Mouse (Mus musculus): ENCODE data around the gene Aqp2.

The Aqp2 gene

GRCm38 (mm10) chr15:99578802-99579485, at the start of gene Aqp2:
TSS of gene Aqp2 (plus strand) at chr15:99579055.
- no peak for DNase-seq

GRCm38 (mm10) chr15:99531146-99531545, 47.7 kb upstream of the Aqp2 start:
- no peak for DNase-seq

GRCm38 (mm10) chr15:99532023-99532422, 46.8 kb upstream of the Aqp2 start:
- no peak for DNase-seq

- peak; percentile 50 for DNase-seq
Measured at GRCm38 (mm10) chr15:99536889-99537862, 41.7 kb upstream of the Aqp2 start.

GRCm38 (mm10) chr15:99539891-99540290, 39.0 kb upstream of the Aqp2 start:
- DNase-seq: no peak

- no peak for DNase-seq
Measured at GRCm38 (mm10) chr15:99544047-99544446, 34.8 kb upstream of the Aqp2 start.

GRCm38 (mm10) chr15:99546596-99546995, 32.3 kb upstream of the Aqp2 start:
- peak; percentile 63 for DNase-seq

- DNase-seq: no peak
Measured at GRCm38 (mm10) chr15:99547732-99548131, 31.1 kb upstream of the Aqp2 start.

GRCm38 (mm10) chr15:99549901-99550300, 29.0 kb upstream of the Aqp2 start:
- no peak for DNase-seq

GRCm38 (mm10) chr15:99553767-99554166, 25.1 kb upstream of the Aqp2 start:
- DNase-seq: no peak

- DNase-seq: no peak
Measured at GRCm38 (mm10) chr15:99558947-99559346, 19.9 kb upstream of the Aqp2 start.

- no peak for DNase-seq
Measured at GRCm38 (mm10) chr15:99560246-99560645, 18.6 kb upstream of the Aqp2 start.

GRCm38 (mm10) chr15:99567371-99567770, 11.5 kb upstream of the Aqp2 start:
- no peak for DNase-seq

GRCm38 (mm10) chr15:99568682-99569081, 10.2 kb upstream of the Aqp2 start:
- no peak for DNase-seq

GRCm38 (mm10) chr15:99569123-99569522, 9.7 kb upstream of the Aqp2 start:
- DNase-seq: no peak

GRCm38 (mm10) chr15:99583463-99584344, 4.8 kb downstream of the Aqp2 start:
- peak; percentile 63 for DNase-seq

- DNase-seq: peak; percentile 53
Measured at GRCm38 (mm10) chr15:99584407-99585202, 5.8 kb downstream of the Aqp2 start.

GRCm38 (mm10) chr15:99585741-99586140, 6.9 kb downstream of the Aqp2 start:
- DNase-seq: no peak

- DNase-seq: no peak
Measured at GRCm38 (mm10) chr15:99586525-99586924, 7.7 kb downstream of the Aqp2 start.

GRCm38 (mm10) chr15:99589237-99589636, 10.4 kb downstream of the Aqp2 start:
- DNase-seq: no peak

- DNase-seq: no peak
Measured at GRCm38 (mm10) chr15:99589704-99590103, 10.8 kb downstream of the Aqp2 start.
